Mouse (Mus musculus): Measurements from ENCODE around the gene Zyg11a.

DNA sequence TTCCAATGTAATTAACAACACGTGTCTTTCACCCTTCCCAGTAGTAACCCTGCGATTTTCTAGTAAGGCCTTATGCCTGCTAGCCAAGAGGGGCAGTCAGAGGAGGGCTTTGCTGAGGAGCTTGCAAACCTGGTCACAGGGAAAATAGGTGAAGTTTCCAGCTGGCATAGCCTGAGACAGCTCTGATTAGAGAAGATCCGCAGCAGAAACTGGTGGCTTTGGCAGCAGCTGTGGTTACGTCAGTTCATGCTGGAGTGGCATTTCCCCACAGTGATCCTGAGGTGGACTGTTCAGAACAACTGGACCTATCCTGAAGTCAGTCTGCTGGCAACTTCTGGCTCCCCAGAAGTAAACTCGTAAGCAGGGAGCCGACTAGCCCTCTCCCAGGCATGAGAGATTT lies 49.8 kb downstream of the Zyg11a start:
- TF ChIP-seq CTCF (IDR thresholded peaks at IDR 0.05; ENCODE audit: borderline replicate concordance, insufficient read depth, low read depth, low read length) (no peak), POLR2A (IDR thresholded peaks at IDR 0.05; ENCODE audit: borderline replicate concordance, insufficient read depth, low read length) (no peak)
